Mouse (Mus musculus): ENCODE measurements at regions not wholly inside any gene's neighbourhood (a gene's known extent, or its start where the extent isn't known, plus 50 kb on each side); places are given as distances from the start of the nearest gene placed in this dataset.

GRCm38 (mm10) chr16:86768355-86768754 lies 585.6 kb upstream of the N6amt1 start:
- no peak for DNase-seq (ENCODE audit: extremely low read depth)

DNA sequence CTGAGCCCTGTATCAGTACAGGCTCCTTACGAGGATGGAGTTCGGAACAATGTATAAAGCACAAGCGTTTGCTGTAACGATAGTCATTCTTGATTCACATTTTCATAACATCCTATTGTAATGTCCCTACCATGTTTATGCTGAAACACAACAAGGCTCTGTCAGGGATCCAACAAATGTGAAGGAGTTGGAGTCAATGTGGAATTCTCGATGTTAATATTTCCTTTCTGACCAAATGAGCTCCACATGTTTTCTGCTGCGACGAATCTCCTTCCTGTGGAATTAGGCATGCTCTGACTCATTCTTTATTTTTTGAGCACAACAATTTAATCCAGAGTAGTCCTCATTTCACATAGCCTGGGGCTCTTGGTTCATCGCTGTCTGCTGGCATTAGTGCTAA lies 588.0 kb upstream of the N6amt1 start:
- H3K27ac ChIP-seq (ENCODE audit: insufficient read depth, low read depth) = no peak overlapping the region
- no peaks in the 10 kb centered on the region for H3K27me3 ChIP-seq (replicated peaks)
- TF ChIP-seq NRF1 (IDR thresholded peaks at IDR 0.05; ENCODE audit: low read depth, low read length) (no peak), CHD1 (IDR thresholded peaks at IDR 0.05; ENCODE audit: low read depth, low read length) (no peak), EP300 (IDR thresholded peaks at IDR 0.05; ENCODE audit: low read length) (no peak), MYC (IDR thresholded peaks at IDR 0.05; ENCODE audit: low read depth, low read length) (no peak), RCOR1 (conservative IDR thresholded peaks at IDR 0.05; ENCODE audit: low read depth, low read length) (no peak), POLR2AphosphoS2 (IDR thresholded peaks at IDR 0.05; ENCODE audit: low read depth, low read length) (no peak), GABPA (IDR thresholded peaks at IDR 0.05; ENCODE audit: insufficient replicate concordance, low read depth, low read length) (no peak), MAZ (IDR thresholded peaks at IDR 0.05; ENCODE audit: low read depth, low read length) (no peak), USF1 (IDR thresholded peaks at IDR 0.05; ENCODE audit: low read depth, low read length) (no peak), TCF12 (IDR thresholded peaks at IDR 0.05; ENCODE audit: low read depth, low read length) (no peak), ETS1 (conservative IDR thresholded peaks at IDR 0.05; ENCODE audit: low read depth, low read length) (no peak), ZC3H11A (IDR thresholded peaks at IDR 0.05; ENCODE audit: low read depth, low read length) (no peak), TBP (conservative IDR thresholded peaks at IDR 0.05; ENCODE audit: low read depth, low read length) (no peak), BHLHE40 (IDR thresholded peaks at IDR 0.05; ENCODE audit: low read depth, low read length) (no peak), UBTF (IDR thresholded peaks at IDR 0.05; ENCODE audit: low read depth, low read length) (no peak), SIN3A (IDR thresholded peaks at IDR 0.05; ENCODE audit: low read length) (no peak)
- no peak overlapping the region for H3K9ac ChIP-seq (ENCODE audit: insufficient read depth, low read depth)
- no peaks in the 10 kb centered on the region for H3K79me2 ChIP-seq (replicated peaks; ENCODE audit: control insufficient read depth, extremely low read depth, insufficient read depth, poor library complexity, severe bottlenecking)
- H3K4me2 ChIP-seq (ENCODE audit: insufficient read depth, low read depth, poor library complexity, severe bottlenecking) = no peak overlapping the region
- in situ Hi-C loops (cut with MboI; ENCODE audit: low pct_ligation_motif_present, low pct_unique_long_range_greater_than_20kb, low sequenced_read_pairs) = no loop called here
- dilution Hi-C loops (cut with MboI; ENCODE audit: extremely low pct_ligation_motif_present, extremely low pct_unique_long_range_greater_than_20kb, low sequenced_read_pairs) = no loop called here
- H3K9me3 ChIP-seq (replicated peaks; ENCODE audit: low read length) = no peaks in the 10 kb centered on the region
- no peaks in the 10 kb centered on the region; a peak in 1 of 4 replicates for H3K4me1 ChIP-seq (ENCODE audit: control insufficient read depth in 1 of 2, insufficient read depth in 2 of 2)
- no peak overlapping the region for H3K4me3 ChIP-seq (replicated peaks in 1 of 3; ENCODE audit: low read depth in 2 of 3, low read length in 2 of 3, poor library complexity in 1 of 3)
- H3K36me3 ChIP-seq (replicated peaks in 1 of 2; ENCODE audit: control insufficient read depth in 1 of 2, insufficient read depth in 1 of 2, low read length in 1 of 2) = no peaks in the 10 kb centered on the region
- DNase-seq (ENCODE audit: extremely low read depth) = no peak

More at GRCm38 (mm10) chr16:86768355-86768754, 585.6 kb upstream of the N6amt1 start:
- no peaks in the 10 kb centered on the region; a peak in 1 of 4 replicates for H3K4me1 ChIP-seq (ENCODE audit: control insufficient read depth in 1 of 2, insufficient read depth in 2 of 2)
- H3K4me3 ChIP-seq (replicated peaks in 1 of 3; ENCODE audit: low read depth in 2 of 3, low read length in 2 of 3, poor library complexity in 1 of 3) = no peak overlapping the region
- no peak overlapping the region for H3K9ac ChIP-seq (ENCODE audit: insufficient read depth, low read depth)
- in situ Hi-C loops (cut with MboI; ENCODE audit: low pct_ligation_motif_present, low pct_unique_long_range_greater_than_20kb, low sequenced_read_pairs) (no loop called here), dilution Hi-C loops (cut with MboI; ENCODE audit: extremely low pct_ligation_motif_present, extremely low pct_unique_long_range_greater_than_20kb, low sequenced_read_pairs) (no loop called here)
- H3K4me2 ChIP-seq (ENCODE audit: insufficient read depth, low read depth, poor library complexity, severe bottlenecking) = no peak overlapping the region
- no peaks in the 10 kb centered on the region for H3K27me3 ChIP-seq (replicated peaks)
- H3K36me3 ChIP-seq (replicated peaks in 1 of 2; ENCODE audit: control insufficient read depth in 1 of 2, insufficient read depth in 1 of 2, low read length in 1 of 2) = no peaks in the 10 kb centered on the region
- H3K9me3 ChIP-seq (replicated peaks; ENCODE audit: low read length) = no peaks in the 10 kb centered on the region
- no peaks in the 10 kb centered on the region for H3K79me2 ChIP-seq (replicated peaks; ENCODE audit: control insufficient read depth, extremely low read depth, insufficient read depth, poor library complexity, severe bottlenecking)
- TF ChIP-seq ZC3H11A (IDR thresholded peaks at IDR 0.05; ENCODE audit: low read depth, low read length) (no peak), IRF4 (IDR thresholded peaks at IDR 0.05; ENCODE audit: low read depth, low read length) (no peak), JUND (conservative IDR thresholded peaks at IDR 0.05; ENCODE audit: low read depth, low read length) (no peak), ZNF384 (IDR thresholded peaks at IDR 0.05; ENCODE audit: low read depth, low read length) (no peak), ETS1 (conservative IDR thresholded peaks at IDR 0.05; ENCODE audit: low read depth, low read length) (no peak), EP300 (IDR thresholded peaks at IDR 0.05; ENCODE audit: low read length) (no peak), MYC (IDR thresholded peaks at IDR 0.05; ENCODE audit: low read depth, low read length) (no peak), RAD21 (IDR thresholded peaks at IDR 0.05; ENCODE audit: low read depth, low read length) (no peak), RCOR1 (conservative IDR thresholded peaks at IDR 0.05; ENCODE audit: low read depth, low read length) (no peak), JUN (IDR thresholded peaks at IDR 0.05; ENCODE audit: insufficient read depth, low read depth, low read length) (no peak), PAX5 (IDR thresholded peaks at IDR 0.05; ENCODE audit: low read length) (no peak), ZMIZ1 (IDR thresholded peaks at IDR 0.05; ENCODE audit: low read depth, low read length) (no peak), MAFK (IDR thresholded peaks at IDR 0.05; ENCODE audit: insufficient replicate concordance, low read length) (no peak), ZKSCAN1 (IDR thresholded peaks at IDR 0.05; ENCODE audit: borderline replicate concordance, low read depth, low read length) (no peak), USF1 (IDR thresholded peaks at IDR 0.05; ENCODE audit: low read depth, low read length) (no peak), TCF12 (IDR thresholded peaks at IDR 0.05; ENCODE audit: low read depth, low read length) (no peak), MXI1 (IDR thresholded peaks at IDR 0.05; ENCODE audit: low read depth, low read length) (no peak), SIN3A (IDR thresholded peaks at IDR 0.05; ENCODE audit: low read length) (no peak), NRF1 (IDR thresholded peaks at IDR 0.05; ENCODE audit: low read depth, low read length) (no peak)
- no peak overlapping the region for H3K27ac ChIP-seq (ENCODE audit: insufficient read depth, low read depth)

Data from CH12.LX (cell line).